Mouse (Mus musculus) G1E (cell line): ENCODE data around the gene Ttc27.

Experiments used
- CTCF ChIP-seq: IDR thresholded peaks from 2 replicates; pipeline ENCODE4 v1.5.1; 2012; ENCODE audit warnings: low read depth, low read length, inconsistent platforms, mixed read lengths
- GATA1 ChIP-seq: IDR thresholded peaks from 2 replicates; pipeline ENCODE4 v1.6.1; 2012; ENCODE audit warnings: borderline replicate concordance, low read length, inconsistent platforms, mixed read lengths
- GATA2 ChIP-seq: IDR thresholded peaks from 2 replicates; pipeline ENCODE4 v1.6.1; 2012; ENCODE audit warnings: low read depth, low read length, inconsistent platforms, borderline replicate concordance
- POLR2AphosphoS5 ChIP-seq: IDR thresholded peaks from 2 replicates; pipeline ENCODE4 v1.6.1; 2012; ENCODE audit warnings: low read depth, low read length, inconsistent platforms; ENCODE audit not compliant: insufficient replicate concordance
- TAL1 ChIP-seq: conservative IDR thresholded peaks from 2 replicates; pipeline ENCODE4 v1.6.1; 2012; ENCODE audit warnings: low read depth, low read length, inconsistent platforms, mixed read lengths

- TF ChIP-seq GATA1 (no peak), CTCF (no peak), POLR2AphosphoS5 (no peak), TAL1 (no peak), GATA2 (no peak)
Measured at GRCm38 (mm10) chr17:74875740-74876139, 158.2 kb downstream of the Ttc27 start.
